Comparison of ENCODE assay signal across 8 mouse cellular contexts in the genomic region with DNA sequence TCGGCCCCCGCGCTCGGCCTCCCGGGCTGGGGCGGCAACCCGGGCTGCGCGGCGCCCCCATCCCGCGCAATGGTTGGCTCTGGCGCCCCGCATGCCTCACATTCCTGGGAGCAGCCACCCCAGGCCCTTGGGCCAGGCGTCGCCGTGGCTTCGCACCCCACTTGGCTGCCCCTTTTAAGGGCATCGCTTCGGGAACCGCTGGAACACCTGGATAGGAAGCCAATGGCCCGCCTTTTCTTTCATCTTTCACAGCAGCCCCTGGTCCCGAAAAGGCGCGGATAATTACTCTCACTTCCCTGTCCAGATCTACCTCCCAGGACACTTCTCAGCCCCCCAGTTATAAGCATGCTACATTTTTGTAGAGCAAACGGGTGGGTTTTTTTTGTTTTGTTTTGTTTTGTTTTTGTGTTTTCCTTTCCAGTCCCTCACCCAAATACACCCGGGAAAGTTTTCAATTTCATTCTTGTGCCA.
DNase-seq lines count a peak whose midpoint lies in the region; ATAC-seq and TF ChIP-seq lines count a peak whose summit lies in the region.

No protein-coding gene starts in this region.

- WGBS in heart, embryonic 11.5 days (ENCODE audit: insufficient replicate concordance): 2% methylated on average over 26 of the region's 27 CpGs
- WGBS in embryonic facial prominence, embryonic 11.5 days: 2% methylated on average over 14 of the region's 27 CpGs
- 1% methylated on average over 25 of the region's 27 CpGs for WGBS in limb, embryonic 10.5 days
- WGBS in small intestine, adult 2 months: 3% methylated on average over 27 of the region's 27 CpGs

- H3K9ac ChIP-seq in heart, embryonic 11.5 days (ENCODE audit: low read depth, low read length): peak overlapping the region; percentile 97
- peak overlapping the region; percentile 98 for H3K9ac ChIP-seq in embryonic facial prominence, embryonic 11.5 days (replicated peaks; ENCODE audit: low read length)

- H3K4me3 ChIP-seq in heart, embryonic 11.5 days (ENCODE audit: low read depth, low read length): peak overlapping the region; percentile 89
- peak overlapping the region; percentile 93 for H3K4me3 ChIP-seq in embryonic facial prominence, embryonic 11.5 days (ENCODE audit: low read depth, low read length)
- H3K4me3 ChIP-seq in limb, embryonic 10.5 days: peak overlapping the region; percentile 97
- peak overlapping the region; percentile 76 for H3K4me3 ChIP-seq in small intestine, adult 2 months (ENCODE audit: low read depth, low read length)

- no peak for ATAC-seq in heart, embryonic 11.5 days (replicated peaks; ENCODE audit: insufficient number of reproducible peaks, low FRiP score, low TSS enrichment)
- no peak; the same call in none of the 2 replicates for ATAC-seq in embryonic facial prominence, embryonic 11.5 days (replicated peaks; ENCODE audit: insufficient number of reproducible peaks, low FRiP score, low TSS enrichment, low read depth)

- no peak for TF ChIP-seq CTCF in small intestine, adult 2 months (IDR thresholded peaks at IDR 0.05; ENCODE audit: extremely low read depth, insufficient read length, insufficient replicate concordance, low read depth, low read length)

- H3K4me2 ChIP-seq in heart, embryonic 11.5 days: peak overlapping the region; percentile 82
- peak overlapping the region; percentile 83 for H3K4me2 ChIP-seq in embryonic facial prominence, embryonic 11.5 days (ENCODE audit: low read depth, low read length)

- no peaks in the 10 kb centered on the region for H3K36me3 ChIP-seq in heart, embryonic 11.5 days (ENCODE audit: control insufficient read depth, insufficient read depth, low read length)
- H3K36me3 ChIP-seq in embryonic facial prominence, embryonic 11.5 days (replicated peaks; ENCODE audit: control insufficient read depth, insufficient read depth, low read depth, low read length): no peaks in the 10 kb centered on the region
- H3K36me3 ChIP-seq in limb, embryonic 10.5 days: peaks cover 6% of the 10 kb centered on the region
- H3K36me3 ChIP-seq in small intestine, adult 2 months (ENCODE audit: control insufficient read depth, insufficient read depth, low read length): no peaks in the 10 kb centered on the region

- peak overlapping the region; percentile 93 for H3K27ac ChIP-seq in heart, embryonic 11.5 days (ENCODE audit: low read depth, low read length)
- H3K27ac ChIP-seq in embryonic facial prominence, embryonic 11.5 days (replicated peaks; ENCODE audit: low read depth, low read length): no peak overlapping the region
- H3K27ac ChIP-seq in limb, embryonic 10.5 days: peak overlapping the region; percentile 99
- 0 out of 2 replicates have a peak overlapping the region, but pooled peaks have one; percentile 25 for H3K27ac ChIP-seq in small intestine, adult 2 months (ENCODE audit: insufficient read depth, low read depth, low read length)

- no peaks in the 10 kb centered on the region for H3K9me3 ChIP-seq in heart, embryonic 11.5 days (replicated peaks; ENCODE audit: control insufficient read depth, low read length)
- H3K9me3 ChIP-seq in embryonic facial prominence, embryonic 11.5 days (replicated peaks; ENCODE audit: control insufficient read depth, low read length): no peaks in the 10 kb centered on the region
- no peaks in the 10 kb centered on the region for H3K9me3 ChIP-seq in limb, embryonic 10.5 days (replicated peaks)

- H3K27me3 ChIP-seq in heart, embryonic 11.5 days (ENCODE audit: control insufficient read depth, insufficient read depth, low read length): no peaks in the 10 kb centered on the region
- no peaks in the 10 kb centered on the region for H3K27me3 ChIP-seq in embryonic facial prominence, embryonic 11.5 days (ENCODE audit: control insufficient read depth, insufficient read depth, low read length)
- no peaks in the 10 kb centered on the region for H3K27me3 ChIP-seq in limb, embryonic 10.5 days (ENCODE audit: low read depth, poor library complexity, severe bottlenecking)
- H3K27me3 ChIP-seq in small intestine, adult 2 months (ENCODE audit: control insufficient read depth, insufficient read depth, low read length): peaks cover 3% of the 10 kb centered on the region; the same call in 1 of the 2 replicates

- TF ChIP-seq POLR2A in small intestine, adult 2 months (IDR thresholded peaks at IDR 0.05; ENCODE audit: low read depth, low read length): no peak

- peaks cover 31% of the 10 kb centered on the region for H3K4me1 ChIP-seq in heart, embryonic 11.5 days (ENCODE audit: control insufficient read depth, insufficient read depth, low read length)
- H3K4me1 ChIP-seq in embryonic facial prominence, embryonic 11.5 days (ENCODE audit: control insufficient read depth, insufficient read depth, low read length): peaks cover 9% of the 10 kb centered on the region
- H3K4me1 ChIP-seq in limb, embryonic 10.5 days: peaks cover 59% of the 10 kb centered on the region
- H3K4me1 ChIP-seq in small intestine, adult 2 months (ENCODE audit: control insufficient read depth, insufficient read depth, insufficient read length, low read length): peaks cover 3% of the 10 kb centered on the region; the same call in 1 of the 2 replicates

- no peak for DNase-seq in heart, adult 11 months
- peak; percentile 62 for DNase-seq in 3134 (ENCODE audit: extremely low read depth, insufficient read length, low spot score)
- peak; percentile 62 for DNase-seq in embryonic facial prominence, embryonic 11.5 days (ENCODE audit: low spot score)
- no peak for DNase-seq in limb, embryonic 10.5 days (ENCODE audit: low spot score)
- DNase-seq in ovary, postnatal 36 days (ENCODE audit: low spot score): no peak
- DNase-seq in layer of hippocampus, postnatal 10 days (ENCODE audit: low spot score in 2 of 2): no peak

Comparison
In these comparisons a context has a peak if more than half of its experiments do, and no peak if none do; other contexts are left out.
1. DNase-seq: peak in 3134 (single experiment) and embryonic facial prominence, embryonic 11.5 days (single experiment); none in heart, adult 11 months (single experiment), limb, embryonic 10.5 days (single experiment), ovary, postnatal 36 days (single experiment) and layer of hippocampus, postnatal 10 days (0 of 2).
2. Peak in every context shown above with its lines, with median percentiles within 50 percentile points of each other: H3K4me3 ChIP-seq.